Comparison of ENCODE assay signal across 7 mouse cellular contexts in genomic region chr15:8168591-8169265, GRCm38 (mm10). TPM values are rescaled to one million over a fixed set of nuclear protein-coding genes. Genes with fewer than 3 reads are reported as not detected.
DNase-seq lines count a peak whose midpoint lies in the region; ATAC-seq and TF ChIP-seq lines count a peak whose summit lies in the region.

Gene Cplane1, plus strand, starts transcription at chr15:8169106.

- H3K4me2 ChIP-seq in embryonic facial prominence, embryonic 12.5 days (replicated peaks): peak within 1 kb of the TSS; percentile 59
- H3K4me2 ChIP-seq in limb, embryonic 13.5 days (replicated peaks): peak within 1 kb of the TSS; percentile 66
- H3K4me2 ChIP-seq in midbrain, embryonic 16.5 days (ENCODE audit: low read length): peak within 1 kb of the TSS; percentile 74

- TF ChIP-seq EP300 in heart, adult 2 months (IDR thresholded peaks at IDR 0.05; ENCODE audit: insufficient read depth, low read depth, low read length): no peak

- peaks cover 12% of the 10 kb centered on the region for H3K36me3 ChIP-seq in embryonic facial prominence, embryonic 12.5 days
- H3K36me3 ChIP-seq in heart, adult 2 months (ENCODE audit: control insufficient read depth, insufficient read depth, low read length): no peaks in the 10 kb centered on the region
- peaks cover 21% of the 10 kb centered on the region for H3K36me3 ChIP-seq in limb, embryonic 13.5 days
- peaks cover 5% of the 10 kb centered on the region; the same call in 1 of the 2 replicates for H3K36me3 ChIP-seq in midbrain, embryonic 16.5 days (ENCODE audit: control insufficient read depth, insufficient read depth, low read length)

- peak; percentile 98 for DNase-seq in adrenal gland, postnatal 25 days
- DNase-seq in heart, adult 2 months: peak; percentile 95 to 98
- peak; percentile 87 to 88 for DNase-seq in kidney, adult 8-10 months
- peak; percentile 92 to 95 for DNase-seq in spleen, postnatal 10 days (ENCODE audit: low spot score in 2 of 2)

- intact Hi-C loops in heart, adult 2 months (cut with DNase I): loop anchor here (5.0 kb wide), 1 partner anchor 61 kb away; the partner anchor contains the start of gene Nup155

- H3K9me3 ChIP-seq in embryonic facial prominence, embryonic 12.5 days: no peaks in the 10 kb centered on the region
- no peaks in the 10 kb centered on the region for H3K9me3 ChIP-seq in limb, embryonic 13.5 days
- no peaks in the 10 kb centered on the region for H3K9me3 ChIP-seq in midbrain, embryonic 16.5 days (replicated peaks; ENCODE audit: control insufficient read depth, low read length, poor library complexity, severe bottlenecking)

- peak; percentile 99 for ATAC-seq in embryonic facial prominence, embryonic 12.5 days (ENCODE audit: insufficient number of reproducible peaks, insufficient read depth, low FRiP score, low TSS enrichment)
- ATAC-seq in limb, embryonic 13.5 days (ENCODE audit: low FRiP score, low read depth): peak; percentile 97
- ATAC-seq in midbrain, embryonic 16.5 days: peak; percentile 99

- no peak for TF ChIP-seq CTCF in heart, adult 2 months (IDR thresholded peaks at IDR 0.05)

- 0 out of 2 replicates have a peak, but pooled peaks cover 3% of the 10 kb centered on the region for H3K4me1 ChIP-seq in embryonic facial prominence, embryonic 12.5 days
- no peaks in the 10 kb centered on the region for H3K4me1 ChIP-seq in heart, adult 2 months (ENCODE audit: control insufficient read depth, insufficient read depth, low read length)
- peaks cover 8% of the 10 kb centered on the region for H3K4me1 ChIP-seq in limb, embryonic 13.5 days
- peaks cover 13% of the 10 kb centered on the region for H3K4me1 ChIP-seq in midbrain, embryonic 16.5 days (ENCODE audit: control insufficient read depth, insufficient read depth, low read length)

- TF ChIP-seq POLR2A in heart, adult 2 months (IDR thresholded peaks at IDR 0.05; ENCODE audit: insufficient read depth, low read depth, low read length): peak; percentile 90

- peak within 1 kb of the TSS; percentile 89 for H3K9ac ChIP-seq in embryonic facial prominence, embryonic 12.5 days
- H3K9ac ChIP-seq in heart, adult 2 months (ENCODE audit: low read depth, low read length): peak within 1 kb of the TSS; percentile 96
- peak within 1 kb of the TSS; percentile 92 for H3K9ac ChIP-seq in limb, embryonic 13.5 days
- H3K9ac ChIP-seq in midbrain, embryonic 16.5 days (ENCODE audit: low read depth, low read length): peak within 1 kb of the TSS; percentile 96

- peaks cover 2% of the 10 kb centered on the region; the same call in 1 of the 2 replicates for H3K79me2 ChIP-seq in heart, adult 2 months (replicated peaks; ENCODE audit: control insufficient read depth, insufficient read depth, low read length)

- H3K4me3 ChIP-seq in embryonic facial prominence, embryonic 12.5 days: peak within 1 kb of the TSS; percentile 95
- peak within 1 kb of the TSS; percentile 99 for H3K4me3 ChIP-seq in heart, adult 2 months
- peak within 1 kb of the TSS; percentile 91 for H3K4me3 ChIP-seq in limb, embryonic 13.5 days
- H3K4me3 ChIP-seq in midbrain, embryonic 16.5 days (ENCODE audit: low read depth, low read length): peak within 1 kb of the TSS; percentile 80

- 1% methylated on average over 42 of the region's 47 CpGs for WGBS in embryonic facial prominence, embryonic 12.5 days
- under 1% methylated on average over 39 of the region's 47 CpGs for WGBS in heart, adult 2 months
- under 1% methylated on average over 44 of the region's 47 CpGs for WGBS in limb, embryonic 13.5 days
- under 1% methylated on average over 42 of the region's 47 CpGs for WGBS in midbrain, embryonic 16.5 days

- peak within 1 kb of the TSS; percentile 83 for H3K27ac ChIP-seq in embryonic facial prominence, embryonic 12.5 days
- H3K27ac ChIP-seq in heart, adult 2 months: peak within 1 kb of the TSS; percentile 75
- H3K27ac ChIP-seq in limb, embryonic 13.5 days: peak within 1 kb of the TSS; percentile 86
- H3K27ac ChIP-seq in midbrain, embryonic 16.5 days (ENCODE audit: low read length): peak within 1 kb of the TSS; percentile 93

- H3K27me3 ChIP-seq in embryonic facial prominence, embryonic 12.5 days: no peaks in the 10 kb centered on the region
- no peaks in the 10 kb centered on the region for H3K27me3 ChIP-seq in heart, adult 2 months (ENCODE audit: control insufficient read depth, insufficient read depth, low read length)
- H3K27me3 ChIP-seq in limb, embryonic 13.5 days: no peaks in the 10 kb centered on the region
- no peaks in the 10 kb centered on the region for H3K27me3 ChIP-seq in midbrain, embryonic 16.5 days (ENCODE audit: control insufficient read depth, insufficient read depth, low read depth, low read length)

RNA-seq across cellular contexts. Expression of gene Cplane1, which starts in this region (rescaled TPM):
- total RNA-seq in adrenal gland, postnatal 25 days (2021): 11.1 and 13.6 TPM in 2 replicates
- polyA plus RNA-seq in embryonic facial prominence, embryonic 12.5 days (2016; fragmentation: Nextera tagmentation; extraction: Ambion mirVana): 14.6 and 16.2 TPM in 2 replicates
- total RNA-seq in heart, adult 2 months (2021): 1 to 10 TPM; 4.2 to 4.7 TPM
- polyA plus RNA-seq in heart, adult 2 months (2012; rRNA removed): 1.7 and 4.3 TPM in 2 replicates
- 13.5 and 14.0 TPM in 2 replicates for polyA plus RNA-seq in limb, embryonic 13.5 days (2015; fragmentation: Nextera tagmentation; extraction: Ambion mirVana)
- 15.3 and 18.1 TPM in 2 replicates for polyA plus RNA-seq in midbrain, embryonic 16.5 days (2015; fragmentation: Nextera tagmentation; extraction: Ambion mirVana)

Comparison
In these comparisons a context has a peak if more than half of its experiments do, and no peak if none do; other contexts are left out.
1. Peak in every context shown above with its lines: DNase-seq, ATAC-seq, H3K4me3 ChIP-seq and H3K27ac ChIP-seq.